Mouse (Mus musculus) brain, embryonic 14.5 days (tissue): ENCODE measurements at regions not wholly inside any gene's neighbourhood (a gene's known extent, or its start where the extent isn't known, plus 50 kb on each side); places are given as distances from the start of the nearest gene placed in this dataset.

Experiments
- DNase-seq: peaks from one replicate; pipeline ENCODE4 v3.0.0-alpha.2; 2011; ENCODE audit warnings: low read depth
- CTCF ChIP-seq: fragments of 200-500 bp; IDR thresholded peaks from 2 replicates; pipeline ENCODE4 v1.5.1; 2012; ENCODE audit warnings: inconsistent platforms, mild to moderate bottlenecking, moderate library complexity, borderline replicate concordance; ENCODE audit not compliant: insufficient read depth, insufficient read length; ENCODE audit errors: extremely low read depth
- POLR2A ChIP-seq: fragments of 200-500 bp; IDR thresholded peaks from 2 replicates; pipeline ENCODE4 v1.6.1; 2012; ENCODE audit warnings: mild to moderate bottlenecking, inconsistent platforms, borderline replicate concordance; ENCODE audit not compliant: poor library complexity, insufficient read depth, insufficient read length, severe bottlenecking; ENCODE audit errors: extremely low read depth

DNA sequence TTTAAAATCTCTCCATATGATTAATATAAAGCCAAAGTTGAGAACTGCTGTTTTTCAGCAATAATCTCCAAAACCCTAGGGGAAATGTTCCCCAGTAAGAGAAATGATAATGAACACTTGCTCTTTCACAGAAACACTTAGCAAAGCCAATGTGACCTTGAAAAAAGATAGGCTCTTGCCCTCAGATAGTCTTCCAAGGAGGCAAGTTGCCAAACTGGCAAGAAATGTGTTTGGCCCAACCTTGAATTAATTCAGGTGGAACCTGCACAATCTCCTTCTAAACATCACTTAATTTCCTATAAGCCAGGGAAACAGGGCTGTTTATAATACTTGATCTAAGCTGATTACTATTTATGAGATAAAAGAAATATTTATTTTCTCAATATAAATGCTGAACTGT is 244.0 kb upstream of the Gnaz start:
- TF ChIP-seq POLR2A: no peak
- no peak for TF ChIP-seq CTCF
- peak; percentile 2 for DNase-seq

GRCm38 (mm10) chr10:74749446-74749845 is 217.5 kb upstream of the Gnaz start:
- TF ChIP-seq CTCF: no peak
- no peak for TF ChIP-seq POLR2A

GRCm38 (mm10) chr10:74750879-74751278 is 216.1 kb upstream of the Gnaz start:
- TF ChIP-seq CTCF (no peak; the same call in 1 of the 2 replicates), POLR2A (no peak)
- DNase-seq: no peak

More at GRCm38 (mm10) chr10:74749446-74749845, 217.5 kb upstream of the Gnaz start:
- DNase-seq: no peak

DNA sequence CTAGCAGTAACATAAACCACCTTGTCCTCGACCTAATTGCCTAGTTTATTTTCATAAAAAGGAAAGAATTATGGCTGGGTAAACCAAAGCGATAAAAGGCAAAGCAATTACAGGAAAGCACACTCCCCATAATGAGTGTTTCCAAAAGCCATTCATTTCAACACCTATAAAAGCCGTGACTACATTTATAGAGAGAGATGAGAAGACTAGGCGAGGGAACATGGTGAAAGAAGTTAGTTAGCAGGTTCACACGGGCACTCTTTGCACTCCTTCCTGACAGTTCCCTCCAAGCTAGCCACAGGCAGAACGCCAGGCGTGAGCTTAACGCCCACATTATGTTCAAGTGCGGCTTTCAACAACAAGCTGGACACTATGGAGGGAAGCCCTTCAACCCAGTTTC is 206.2 kb upstream of the Gnaz start:
- no peak for TF ChIP-seq POLR2A
- no peak for TF ChIP-seq CTCF
- peak; percentile 27 for DNase-seq

GRCm38 (mm10) chr10:74789245-74789644 is 177.7 kb upstream of the Gnaz start:
- DNase-seq: no peak
- TF ChIP-seq POLR2A (no peak), CTCF (no peak)

DNA sequence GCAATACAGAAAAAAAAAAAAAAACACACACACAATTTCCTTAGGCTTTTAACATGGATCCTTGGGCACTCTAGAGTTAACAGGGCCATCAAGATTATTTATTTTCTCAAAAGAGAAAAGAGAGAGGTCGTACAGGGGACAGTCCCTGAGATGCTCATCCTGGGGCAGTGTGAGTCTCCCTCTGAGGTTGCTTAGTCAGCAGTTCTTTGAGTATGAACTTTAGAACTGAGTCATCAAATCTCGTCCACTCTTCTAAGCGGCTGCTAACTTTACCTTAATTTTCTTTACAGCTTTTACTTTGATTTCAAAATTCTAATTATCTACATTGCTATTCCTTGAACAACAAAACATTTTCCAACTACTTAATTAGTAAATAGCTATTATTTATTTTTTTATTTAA is 177.0 kb upstream of the Gnaz start:
- no peak for DNase-seq
- no peak for TF ChIP-seq POLR2A

DNA sequence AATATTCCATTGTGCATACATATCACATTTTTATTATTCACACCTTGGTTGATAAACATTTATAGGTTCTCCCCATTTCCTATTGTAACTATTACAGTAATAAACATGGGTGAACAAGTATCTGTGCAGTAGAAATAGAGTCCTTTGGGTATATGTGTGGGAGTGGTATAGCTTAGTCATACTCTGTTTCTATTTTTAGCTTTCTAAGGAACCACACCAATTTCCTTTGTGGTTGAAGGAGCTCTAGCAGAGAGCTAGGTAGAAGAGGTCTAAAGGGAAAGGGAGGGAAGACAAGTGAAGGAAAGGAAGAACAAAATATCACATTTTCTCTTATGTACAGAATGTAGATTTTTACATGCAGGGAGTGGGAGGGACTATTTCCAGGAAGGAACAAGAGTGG is 143.6 kb upstream of the Gnaz start:
- TF ChIP-seq CTCF: no peak
- no peak for TF ChIP-seq POLR2A
- no peak for DNase-seq

GRCm38 (mm10) chr10:74834359-74834758 is 132.6 kb upstream of the Gnaz start:
- TF ChIP-seq CTCF (no peak), POLR2A (no peak)
- no peak for DNase-seq

GRCm38 (mm10) chr10:74848372-74848771 is 118.6 kb upstream of the Gnaz start:
- TF ChIP-seq CTCF (peak; percentile 65; the same call in 1 of the 2 replicates), POLR2A (no peak)
- peak; percentile 93 for DNase-seq

DNA sequence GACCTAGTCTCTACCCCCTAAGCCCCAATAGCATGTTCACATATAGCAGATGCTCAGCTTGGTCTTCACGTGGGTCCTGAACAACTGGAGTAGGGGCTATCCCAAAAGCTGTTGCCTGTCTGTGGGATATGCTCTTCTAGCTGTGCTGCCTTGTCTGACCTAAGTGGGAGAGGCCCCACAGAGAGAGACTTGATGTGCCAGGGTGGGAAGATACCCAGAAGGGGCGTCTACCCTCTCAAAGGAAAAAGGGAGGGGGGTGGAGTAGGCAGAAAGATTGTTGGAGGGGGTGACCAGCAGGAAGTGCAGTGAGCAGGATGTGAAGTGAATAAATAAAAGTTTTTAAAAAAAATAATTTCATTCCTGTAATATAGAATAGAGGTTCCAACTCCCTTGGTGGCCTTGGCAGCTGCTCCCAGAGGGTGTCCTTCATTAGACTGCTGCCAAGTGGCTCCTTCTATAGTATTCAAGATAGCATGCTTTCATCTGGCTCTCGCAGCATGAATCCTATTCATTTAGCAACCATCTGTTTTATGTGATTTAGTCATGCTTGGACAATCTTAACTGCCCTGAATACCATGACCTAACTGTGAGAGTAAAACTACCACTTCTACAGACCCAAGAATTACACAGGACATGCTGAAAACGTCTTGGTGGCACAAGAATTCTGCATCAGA is 111.8 kb upstream of the Gnaz start:
- DNase-seq: peak; percentile 73
- TF ChIP-seq CTCF (no peak), POLR2A (no peak)
